Mouse (Mus musculus) ES-Bruce4 (cell line): ENCODE results near the gene Lpin1. TPM values are rescaled to one million over a fixed set of nuclear protein-coding genes. Genes with fewer than 3 reads are reported as not detected.

Experiments used
- H3K27ac ChIP-seq: 2 replicates; pipeline ENCODE4 v1.5.1; 2012; ENCODE audit warnings: low read length, inconsistent platforms; ENCODE audit not compliant: insufficient read depth
- H3K27me3 ChIP-seq: 2 replicates; pipeline ENCODE4 v1.6.1; 2012; ENCODE audit warnings: mild to moderate bottlenecking, low read length, inconsistent platforms; ENCODE audit not compliant: control insufficient read depth, poor library complexity, insufficient read depth, severe bottlenecking
- H3K36me3 ChIP-seq: 2 replicates; pipeline ENCODE4 v1.6.1; 2012; ENCODE audit warnings: inconsistent platforms, mild to moderate bottlenecking, low read length, moderate library complexity; ENCODE audit not compliant: control insufficient read depth, poor library complexity, insufficient read depth, severe bottlenecking
- H3K4me1 ChIP-seq: one replicate; pipeline ENCODE4 v1.8.1; 2011; ENCODE audit warnings: low read length; ENCODE audit not compliant: control insufficient read depth, insufficient read depth
- H3K4me3 ChIP-seq: 2 replicates; pipeline ENCODE4 v1.5.1; 2011; ENCODE audit warnings: low read depth, mild to moderate bottlenecking, low read length
- H3K9ac ChIP-seq: 2 replicates; pipeline ENCODE4 v1.6.1; 2012; ENCODE audit warnings: low read depth, mild to moderate bottlenecking, inconsistent platforms; ENCODE audit not compliant: poor library complexity, severe bottlenecking
- H3K9me3 ChIP-seq: replicated peaks from 2 replicates; pipeline ENCODE4 v1.6.1; 2012; ENCODE audit warnings: mild to moderate bottlenecking, low read length, inconsistent platforms; ENCODE audit not compliant: control insufficient read depth, poor library complexity, insufficient read depth, severe bottlenecking
- CTCF ChIP-seq: IDR thresholded peaks from one replicate; pipeline ENCODE4 v1.8.1; 2011; ENCODE audit warnings: low read depth, low read length
- EP300 ChIP-seq: IDR thresholded peaks from 2 replicates; pipeline ENCODE4 v1.6.1; 2011; ENCODE audit warnings: low read depth, low read length; ENCODE audit not compliant: insufficient read depth
- POLR2A ChIP-seq: IDR thresholded peaks from one replicate; pipeline ENCODE4 v1.8.1; 2011; ENCODE audit warnings: low read length; ENCODE audit not compliant: insufficient read depth
- polyA plus RNA-seq: library from polyadenylated mRNA; stranded (reverse); fragments of >200 nt; gene quantifications from 2 replicates; pipeline ENCODE4 v1.2.4, GENCODE M21; 2011; ENCODE audit warnings: low read depth; ENCODE audit not compliant: missing spikeins, insufficient read depth, insufficient read length

Gene Lpin1
- polyA plus RNA-seq, 1 experiment, result 33.3 TPM

- Histone ChIP-seq H3K27me3 (no peaks in the 10 kb centered on the region), H3K27ac (no peak overlapping the region), H3K36me3 (no peaks in the 10 kb centered on the region), H3K4me1 (peaks cover 7% of the 10 kb centered on the region), H3K9me3 (no peaks in the 10 kb centered on the region), H3K9ac (0 out of 2 replicates have a peak overlapping the region, but pooled peaks have one; percentile 13), H3K4me3 (no peak overlapping the region)
- TF ChIP-seq POLR2A (no peak), EP300 (no peak), CTCF (no peak)
Measured at GRCm38 (mm10) chr12:16587111-16587510, 23.7 kb downstream of the Lpin1 start.

- TF ChIP-seq CTCF, result no peak
- TF ChIP-seq EP300, result no peak
- no peak for TF ChIP-seq POLR2A
- no peaks in the 10 kb centered on the region for H3K27me3 ChIP-seq
- no peaks in the 10 kb centered on the region for H3K36me3 ChIP-seq
- H3K27ac ChIP-seq, result no peak overlapping the region
- H3K9ac ChIP-seq, result no peak overlapping the region
- H3K4me3 ChIP-seq, result no peak overlapping the region
- peaks cover 7% of the 10 kb centered on the region for H3K4me1 ChIP-seq
- H3K9me3 ChIP-seq, result no peaks in the 10 kb centered on the region
Measured at GRCm38 (mm10) chr12:16584964-16585363, 25.8 kb downstream of the Lpin1 start.

GRCm38 (mm10) chr12:16584035-16584682, 26.6 kb downstream of the Lpin1 start:
- Histone ChIP-seq H3K27ac (peak overlapping the region; percentile 30; the same call in 1 of the 2 replicates), H3K27me3 (no peaks in the 10 kb centered on the region), H3K4me3 (no peak overlapping the region), H3K36me3 (peaks cover 2% of the 10 kb centered on the region), H3K9ac (no peak overlapping the region), H3K4me1 (peaks cover 7% of the 10 kb centered on the region), H3K9me3 (no peaks in the 10 kb centered on the region)
- TF ChIP-seq EP300 (no peak), POLR2A (no peak), CTCF (no peak)

- Histone ChIP-seq H3K27ac (no peak overlapping the region), H3K4me1 (peaks cover 7% of the 10 kb centered on the region), H3K4me3 (no peak overlapping the region), H3K9ac (no peak overlapping the region), H3K27me3 (no peaks in the 10 kb centered on the region), H3K9me3 (no peaks in the 10 kb centered on the region), H3K36me3 (peaks cover 10% of the 10 kb centered on the region)
- TF ChIP-seq POLR2A (no peak), EP300 (no peak), CTCF (no peak)
Measured at GRCm38 (mm10) chr12:16583313-16583712, 27.5 kb downstream of the Lpin1 start.

GRCm38 (mm10) chr12:16580306-16580705, 30.5 kb downstream of the Lpin1 start:
- no peak overlapping the region for H3K4me3 ChIP-seq
- TF ChIP-seq POLR2A, result no peak
- no peak for TF ChIP-seq EP300
- TF ChIP-seq CTCF, result no peak
- H3K9ac ChIP-seq, result no peak overlapping the region
- H3K27ac ChIP-seq, result no peak overlapping the region
- H3K27me3 ChIP-seq, result no peaks in the 10 kb centered on the region
- no peaks in the 10 kb centered on the region for H3K9me3 ChIP-seq
- peaks cover 21% of the 10 kb centered on the region for H3K36me3 ChIP-seq
- peaks cover 2% of the 10 kb centered on the region for H3K4me1 ChIP-seq

- Histone ChIP-seq H3K36me3 (peaks cover 25% of the 10 kb centered on the region), H3K9ac (no peak overlapping the region), H3K9me3 (no peaks in the 10 kb centered on the region; the same call in 1 of the 2 replicates), H3K27ac (no peak overlapping the region), H3K4me3 (no peak overlapping the region), H3K27me3 (no peaks in the 10 kb centered on the region), H3K4me1 (no peaks in the 10 kb centered on the region)
- TF ChIP-seq CTCF (no peak), EP300 (no peak), POLR2A (no peak)
Measured at GRCm38 (mm10) chr12:16577665-16578233, 33.0 kb downstream of the Lpin1 start.
